Mouse (Mus musculus): ENCODE measurements at regions not wholly inside any gene's neighbourhood (a gene's known extent, or its start where the extent isn't known, plus 50 kb on each side); places are given as distances from the start of the nearest gene placed in this dataset.

GRCm38 (mm10) chr12:27916401-27916920 is 574.1 kb upstream of the Sox11 start:
- TF ChIP-seq POLR2A (IDR thresholded peaks at IDR 0.05; ENCODE audit: extremely low read depth, insufficient read depth, low read length), result no peak
- no peak for TF ChIP-seq CTCF (IDR thresholded peaks at IDR 0.05; ENCODE audit: extremely low read depth, insufficient read depth, low read length)

Data from cortical plate, adult 2 months (tissue).